Mouse (Mus musculus) WW6 (cell line): Measurements from ENCODE around the gene Chpf.

ENCODE experiments used
- DNase-seq: peaks from one replicate; pipeline ENCODE4 v3.0.0-alpha.2; 2013; ENCODE audit warnings: low read depth, low spot score

Chpf gene

DNA sequence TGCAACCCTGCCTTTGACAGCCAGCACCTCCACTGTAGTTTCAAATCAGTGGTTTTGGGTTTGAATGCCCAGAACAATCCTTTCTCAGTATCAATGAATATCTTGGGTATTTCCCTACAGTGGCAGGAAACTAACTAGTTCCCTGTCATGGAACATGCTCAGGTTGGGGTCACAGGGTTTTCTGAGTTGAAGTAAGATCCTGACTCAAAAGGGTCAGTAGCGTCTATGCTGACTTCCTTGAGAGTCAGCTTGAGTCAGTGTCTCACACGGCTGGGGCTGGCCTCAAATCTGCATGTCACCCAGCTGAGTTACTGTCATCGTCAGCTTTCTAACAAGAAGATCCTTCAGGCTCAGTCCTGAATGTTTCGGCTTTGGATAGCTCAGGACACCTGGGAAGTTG lies 19.8 kb upstream of the Chpf start:
- no peak for DNase-seq

- no peak for DNase-seq
These were observed 15.9 kb upstream of the Chpf start for GRCm38 (mm10) chr1:75494878-75495548.

GRCm38 (mm10) chr1:75492579-75493170 lies 13.6 kb upstream of the Chpf start:
- DNase-seq = no peak

DNA sequence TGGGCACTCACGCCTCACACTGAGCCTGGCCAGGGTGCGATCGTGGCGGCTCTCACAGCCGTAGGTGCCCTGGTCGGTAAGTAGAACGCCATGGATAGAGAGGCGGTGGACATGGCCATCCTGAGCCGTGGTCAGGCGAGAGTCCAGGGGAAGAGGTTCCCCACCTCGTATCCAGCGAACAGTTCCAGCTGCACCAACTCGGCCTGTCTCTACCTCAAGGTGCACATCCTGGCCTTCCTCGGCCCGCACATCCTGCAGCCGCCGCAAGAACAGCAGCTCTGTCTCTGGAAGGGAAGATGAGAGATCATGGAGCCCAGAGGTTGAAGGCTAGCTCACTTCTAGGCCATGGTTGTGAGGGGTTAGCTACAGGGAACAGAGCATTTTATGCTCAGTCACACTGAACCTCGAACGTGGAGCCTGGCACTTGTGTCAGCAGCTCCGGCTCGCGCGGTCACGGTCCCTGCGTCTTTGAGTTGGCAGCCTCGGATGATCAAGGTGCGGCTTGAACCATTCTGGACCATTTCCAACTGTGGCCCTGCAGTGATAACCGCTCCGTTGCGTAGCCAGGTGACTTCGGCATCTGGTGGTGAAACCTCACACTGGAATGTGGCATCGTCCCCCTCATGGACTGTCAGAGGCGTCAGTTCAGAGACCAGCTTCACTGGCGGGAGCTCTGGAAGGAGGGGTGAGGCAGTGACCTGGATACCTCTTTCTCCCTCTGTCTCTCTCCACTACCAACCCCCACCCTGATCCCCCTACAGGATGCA lies 11.9 kb upstream of the Chpf start:
- DNase-seq = no peak

GRCm38 (mm10) chr1:75487405-75488161 lies 8.5 kb upstream of the Chpf start:
- no peak for DNase-seq

- DNase-seq = no peak
These were observed 7.9 kb upstream of the Chpf start for GRCm38 (mm10) chr1:75487040-75487404.

GRCm38 (mm10) chr1:75486561-75486960 lies 7.5 kb upstream of the Chpf start:
- no peak for DNase-seq

DNA sequence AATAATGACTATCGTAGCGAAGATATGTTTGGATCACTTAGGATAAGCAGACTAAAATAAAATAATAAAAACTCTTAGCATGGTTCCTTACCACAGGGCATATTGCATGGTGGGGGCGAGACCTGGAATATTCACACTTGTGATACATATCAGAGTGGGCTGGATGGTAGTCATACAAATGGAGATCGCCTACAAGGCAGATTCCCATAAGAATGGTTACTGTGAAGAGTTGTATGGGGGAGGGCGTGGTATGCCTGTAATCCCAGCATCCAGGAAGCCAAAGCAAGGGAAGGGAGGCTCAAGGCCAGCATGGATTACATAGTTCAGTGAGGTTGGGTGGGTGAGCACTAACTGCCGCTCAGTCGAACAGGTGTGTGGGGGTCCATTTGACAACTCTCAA lies 1.6 kb upstream of the Chpf start:
- DNase-seq = no peak

DNA sequence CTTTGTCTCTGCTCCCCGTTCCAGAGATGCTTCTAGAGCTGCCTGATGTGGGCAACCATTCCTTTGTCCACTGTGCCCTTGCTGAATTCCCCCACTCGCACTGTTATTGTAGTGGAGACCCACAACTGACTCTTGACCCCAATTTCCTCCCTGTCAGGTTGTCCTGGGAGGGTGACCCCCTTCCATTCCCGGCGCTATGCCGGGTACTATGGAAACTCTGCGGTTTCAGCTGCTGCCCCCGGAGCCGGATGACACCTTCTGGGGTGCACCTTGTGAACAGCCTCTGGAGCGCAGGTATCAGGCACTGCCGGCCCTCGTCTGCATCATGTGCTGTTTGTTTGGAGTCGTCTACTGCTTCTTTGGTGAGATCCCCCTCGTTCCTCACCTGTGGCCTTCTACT lies 929 bp upstream of the Chpf start:
- DNase-seq = no peak

GRCm38 (mm10) chr1:75479635-75479989 lies 505 bp upstream of the Chpf start:
- DNase-seq = no peak

DNA sequence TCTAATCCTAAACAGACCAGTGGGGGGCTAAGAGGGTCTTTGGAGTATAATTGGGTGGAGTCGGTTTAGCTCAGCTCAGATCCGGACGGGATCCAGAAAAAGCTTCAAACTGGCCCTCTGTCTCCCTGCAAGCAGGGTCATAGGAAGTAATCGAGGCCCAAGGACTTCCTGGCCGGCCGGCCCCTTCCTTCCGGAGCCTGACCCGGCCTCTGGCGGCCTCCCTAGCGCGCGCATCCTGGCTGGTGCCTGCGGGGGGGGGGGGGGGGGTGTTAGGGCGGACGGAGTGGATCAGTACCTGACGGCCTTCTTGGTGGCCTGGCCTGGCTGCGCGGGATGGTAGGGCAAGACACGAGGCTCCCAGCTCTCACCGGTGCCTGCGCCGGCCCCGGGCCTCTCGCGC lies 610 bp downstream of the Chpf start:
- DNase-seq = no peak

- DNase-seq = no peak
These were observed 1.2 kb downstream of the Chpf start for GRCm38 (mm10) chr1:75477966-75478290.

- no peak for DNase-seq
These were observed 1.7 kb downstream of the Chpf start for GRCm38 (mm10) chr1:75477264-75477965.

DNA sequence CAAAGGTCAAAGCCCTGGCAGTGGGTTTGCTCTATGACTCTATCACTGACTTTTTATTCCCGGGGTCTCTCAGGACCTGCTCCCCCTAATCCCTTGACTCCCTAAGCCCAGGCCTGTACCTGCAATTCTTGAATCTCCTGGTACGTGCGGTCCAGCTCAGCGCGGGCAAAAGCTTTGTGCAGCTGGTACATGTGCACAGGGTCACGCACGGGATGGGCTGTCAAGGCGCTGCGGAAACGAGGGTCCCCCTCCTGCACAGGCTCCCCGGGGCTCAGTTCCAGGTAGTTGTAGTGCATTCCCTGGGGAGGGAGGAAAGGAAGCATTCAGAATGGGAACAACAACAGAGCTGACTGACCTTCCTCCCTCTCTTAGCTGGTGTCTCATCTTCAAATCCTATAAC lies 2.7 kb downstream of the Chpf start:
- DNase-seq = no peak

DNA sequence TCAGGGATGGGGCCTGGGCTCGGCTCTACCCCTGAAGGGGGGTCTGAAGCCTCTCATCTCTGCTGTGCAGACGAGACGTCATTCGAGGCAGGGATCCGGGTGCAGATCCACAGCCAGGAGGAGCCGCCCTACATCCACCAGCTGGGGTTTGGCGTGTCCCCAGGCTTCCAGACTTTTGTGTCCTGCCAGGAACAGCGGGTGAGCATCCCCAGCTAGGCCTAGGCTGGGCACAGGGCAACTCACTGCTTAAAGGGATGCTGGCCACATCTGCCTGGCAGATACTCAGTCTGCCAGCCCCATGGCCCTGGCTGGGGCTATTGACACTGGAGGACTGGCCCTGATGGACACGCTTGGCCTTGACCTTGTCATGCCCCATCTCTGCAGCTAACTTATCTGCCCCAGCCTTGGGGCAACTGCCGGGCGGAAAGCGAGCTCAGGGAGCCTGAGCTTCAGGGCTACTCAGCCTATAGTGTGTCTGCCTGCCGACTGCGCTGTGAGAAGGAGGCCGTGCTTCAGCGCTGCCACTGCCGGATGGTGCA lies 9.8 kb downstream of the Chpf start:
- DNase-seq = no peak

- no peak for DNase-seq
These were observed 11.7 kb downstream of the Chpf start for GRCm38 (mm10) chr1:75467215-75467927.

DNA sequence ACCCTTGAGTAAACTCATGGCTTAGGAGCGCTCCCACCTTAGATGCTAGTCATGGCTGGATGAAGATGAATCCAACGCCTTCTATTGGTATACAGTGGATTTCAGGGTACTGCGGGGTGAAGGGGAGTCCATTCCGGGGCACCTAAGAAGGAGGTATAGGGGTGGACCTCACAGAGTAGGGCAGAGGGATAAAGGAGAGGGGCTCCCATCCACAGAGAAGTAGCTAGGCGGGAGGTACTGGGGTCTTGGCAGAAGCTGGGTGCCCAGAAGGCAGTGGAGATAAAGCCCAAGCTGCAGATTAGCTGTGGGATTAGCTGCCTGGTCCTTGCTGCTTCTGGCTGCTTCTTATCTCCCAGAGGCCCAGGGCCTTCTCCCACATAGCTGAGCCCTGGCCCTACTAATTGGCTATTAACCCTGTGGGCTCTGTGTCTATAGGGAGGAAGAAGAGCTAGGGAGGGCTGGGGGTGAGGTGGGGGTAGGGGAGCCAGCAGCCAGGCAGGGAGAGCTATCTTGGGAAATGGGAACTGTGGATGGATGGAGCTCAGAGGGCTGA lies 15.4 kb downstream of the Chpf start:
- no peak for DNase-seq

GRCm38 (mm10) chr1:75462636-75463035 lies 16.5 kb downstream of the Chpf start:
- DNase-seq = no peak

DNA sequence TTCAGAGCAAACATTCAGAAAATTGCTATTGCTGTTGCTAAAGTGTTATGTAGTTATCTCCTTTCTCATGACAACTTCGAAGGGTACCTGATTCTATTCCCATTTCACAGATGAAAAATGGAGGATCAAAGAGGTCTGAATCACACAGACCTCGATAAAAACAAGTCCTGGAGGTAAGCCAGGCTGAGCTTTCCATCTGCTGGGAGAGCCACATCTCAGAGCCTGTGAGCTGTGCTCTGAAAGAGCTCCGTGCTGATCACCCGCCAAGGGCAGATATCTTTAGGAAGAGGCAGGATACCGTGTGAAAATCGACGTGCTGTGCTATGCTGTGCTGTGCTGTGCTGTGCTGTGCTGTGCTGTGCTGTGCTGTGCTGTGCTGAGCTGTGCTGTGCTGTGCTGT lies 18.8 kb downstream of the Chpf start:
- no peak for DNase-seq

- DNase-seq = no peak
These were observed 20.1 kb downstream of the Chpf start for GRCm38 (mm10) chr1:75458789-75459684.
